Mouse (Mus musculus) ovary, postnatal 36 days (tissue): ENCODE measurements around the gene Cpxm2.

Experiments used
- DNase-seq: peaks from one replicate; pipeline ENCODE4 v3.0.0; 2022; ENCODE audit warnings: low spot score, mixed read lengths

Gene Cpxm2

DNA sequence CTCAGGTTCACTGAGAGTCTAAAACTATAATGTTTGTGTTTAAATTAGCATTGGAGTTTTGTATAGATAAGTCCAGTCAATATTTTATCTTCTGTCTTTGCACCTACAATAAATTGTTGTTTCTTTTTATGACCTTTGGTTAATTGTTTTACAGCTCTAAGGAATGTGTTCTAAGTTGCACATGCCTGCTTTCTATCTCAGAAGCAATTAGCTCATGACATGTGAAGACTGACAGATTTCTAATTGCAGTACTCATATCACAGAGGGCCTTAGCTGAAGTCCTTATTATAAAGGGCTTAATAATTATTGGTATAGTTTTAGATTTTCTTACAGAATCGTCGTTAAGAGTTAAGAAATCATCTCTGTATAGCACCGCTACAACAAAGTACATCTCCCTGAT is 138.6 kb downstream of the Cpxm2 start:
- no peak for DNase-seq

DNA sequence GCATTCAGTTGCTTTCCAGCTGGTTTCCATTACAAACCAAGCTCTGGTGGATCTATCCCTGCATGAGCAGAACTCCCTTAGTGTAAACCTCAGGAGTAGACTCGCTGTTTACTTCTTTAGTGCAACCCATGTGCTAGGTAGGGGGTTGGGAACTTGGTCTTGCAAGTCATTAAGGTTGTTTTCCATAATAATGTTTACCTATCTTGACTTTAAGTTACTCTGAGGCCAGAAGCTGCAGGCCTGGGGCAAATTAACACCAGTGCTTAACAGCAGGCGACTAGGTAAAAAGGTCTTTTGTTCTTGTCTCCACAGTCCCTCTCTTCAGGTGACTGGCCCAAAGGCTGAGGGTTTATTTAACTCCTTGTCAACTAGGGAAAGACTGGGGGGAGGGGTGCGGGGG is 139.3 kb downstream of the Cpxm2 start:
- DNase-seq: no peak

DNA sequence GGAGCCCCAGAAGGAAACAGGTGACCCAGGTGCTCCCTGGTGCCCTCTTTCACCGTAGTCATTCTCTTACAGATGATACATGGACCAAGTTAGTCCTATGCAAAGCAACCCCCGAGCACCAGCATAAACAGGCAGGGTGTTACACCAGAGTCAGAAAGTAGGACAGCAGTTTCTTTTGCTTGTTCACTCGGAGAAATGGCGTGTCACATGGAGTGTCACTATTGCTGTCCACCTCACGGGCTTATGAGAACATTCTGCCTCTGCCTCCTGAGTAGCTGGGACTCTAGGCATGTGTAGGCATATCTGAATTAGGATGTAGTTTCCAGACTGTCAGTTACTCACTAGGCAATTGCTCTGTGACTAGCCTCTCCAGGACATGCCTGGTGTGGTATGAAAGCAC is 140.6 kb downstream of the Cpxm2 start:
- no peak for DNase-seq

DNA sequence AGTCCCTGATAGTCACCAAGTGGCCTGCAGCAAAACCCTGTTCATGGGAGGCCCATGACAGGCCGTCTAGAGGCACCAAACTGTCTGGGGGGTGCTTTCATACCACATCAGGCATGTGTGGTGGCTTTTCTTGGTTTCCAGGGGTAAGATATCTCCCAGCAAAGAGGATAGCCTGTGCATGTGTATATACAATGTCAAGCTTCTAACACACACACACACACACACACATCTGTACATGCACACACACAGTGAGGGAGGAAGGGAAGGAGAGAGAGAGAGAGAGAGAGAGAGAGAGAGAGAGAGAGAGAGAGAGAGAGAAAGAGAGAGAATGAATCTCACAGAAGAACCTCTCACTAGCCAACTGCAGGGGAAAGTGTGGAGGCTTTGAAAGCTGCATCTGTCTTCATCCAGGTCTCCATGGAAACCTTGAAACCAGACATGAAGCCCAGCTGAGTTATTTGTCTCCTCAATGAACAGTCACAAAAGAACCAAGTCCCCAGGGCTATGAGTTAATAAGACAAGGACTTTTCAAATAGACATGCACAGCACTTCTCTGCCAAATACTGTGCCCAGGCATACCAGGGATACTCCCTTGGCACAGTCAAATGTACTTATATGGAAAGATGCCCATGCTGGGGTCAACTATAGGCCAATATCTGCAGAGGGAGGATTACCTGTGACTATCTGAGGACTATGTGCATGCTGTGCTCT is 141.4 kb downstream of the Cpxm2 start:
- DNase-seq: no peak

DNA sequence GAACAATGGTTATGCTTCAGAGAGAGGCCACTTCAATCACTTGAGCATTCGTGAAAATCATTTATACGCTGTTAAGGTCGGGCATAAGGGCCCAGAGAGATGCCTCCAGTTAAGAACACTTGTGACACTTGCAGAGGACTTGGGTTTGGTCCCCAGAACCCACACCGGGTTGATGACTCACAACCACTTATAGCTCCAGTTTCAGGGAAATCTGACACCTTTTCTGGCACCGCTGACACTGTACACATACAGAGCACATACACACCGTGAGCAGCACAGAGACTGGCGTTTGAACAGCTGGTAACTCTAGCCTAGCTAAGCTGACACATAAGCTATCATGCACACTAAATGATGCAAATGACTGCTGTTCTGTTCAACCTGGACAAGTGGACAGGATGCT is 145.5 kb downstream of the Cpxm2 start:
- no peak for DNase-seq

DNA sequence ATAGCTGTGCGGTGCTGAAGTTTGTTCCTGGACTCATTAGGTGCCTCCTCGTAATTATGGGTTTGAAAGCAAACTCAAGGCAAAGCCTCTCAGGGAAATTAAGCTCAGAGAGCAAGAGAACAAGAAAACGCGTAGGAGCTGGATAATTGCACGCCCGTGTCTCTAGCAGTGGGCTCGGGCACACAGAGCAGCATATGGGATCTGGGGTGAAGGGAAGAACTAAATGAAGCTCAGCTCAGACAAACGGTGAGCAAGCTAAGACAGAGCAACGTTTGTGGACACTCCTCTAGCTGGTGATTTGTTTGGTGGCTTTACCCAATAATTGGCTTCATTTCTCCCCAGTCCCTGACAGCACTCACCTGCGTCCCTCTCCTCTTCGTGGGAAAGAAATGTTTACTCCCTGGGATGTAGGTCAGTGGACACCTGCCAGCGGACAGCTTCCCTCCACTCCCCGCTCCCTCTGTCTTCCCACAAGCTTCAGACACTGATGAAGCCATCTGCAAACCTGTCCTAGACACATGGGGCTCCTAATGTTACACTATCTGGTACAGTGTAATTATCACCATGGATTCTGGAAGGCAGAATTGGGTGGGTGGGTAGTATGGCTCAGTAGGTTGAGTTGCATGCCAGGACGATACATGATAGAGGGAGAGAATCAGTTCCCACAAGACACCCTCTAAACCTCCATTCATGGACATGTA is 148.4 kb downstream of the Cpxm2 start:
- DNase-seq: no peak

DNA sequence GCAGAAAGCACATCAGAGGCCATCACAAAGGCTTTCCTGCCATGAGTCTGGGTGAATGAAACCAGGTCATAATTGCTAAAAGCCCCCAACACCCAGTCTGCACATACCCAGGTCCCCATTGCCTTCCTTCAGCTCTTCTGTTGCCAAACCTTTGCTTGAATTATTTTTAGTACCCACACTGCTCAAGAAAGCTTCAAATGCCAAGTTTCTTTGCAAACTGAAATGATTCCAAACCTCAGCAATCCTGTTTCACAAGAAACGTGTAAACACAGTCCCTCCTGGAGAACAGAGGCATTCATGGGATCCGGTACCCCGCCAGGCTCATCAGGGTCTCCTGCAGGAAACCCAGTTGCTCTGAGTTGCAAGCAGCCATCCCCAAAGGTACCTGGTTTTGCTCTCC is 161.7 kb downstream of the Cpxm2 start:
- no peak for DNase-seq

DNA sequence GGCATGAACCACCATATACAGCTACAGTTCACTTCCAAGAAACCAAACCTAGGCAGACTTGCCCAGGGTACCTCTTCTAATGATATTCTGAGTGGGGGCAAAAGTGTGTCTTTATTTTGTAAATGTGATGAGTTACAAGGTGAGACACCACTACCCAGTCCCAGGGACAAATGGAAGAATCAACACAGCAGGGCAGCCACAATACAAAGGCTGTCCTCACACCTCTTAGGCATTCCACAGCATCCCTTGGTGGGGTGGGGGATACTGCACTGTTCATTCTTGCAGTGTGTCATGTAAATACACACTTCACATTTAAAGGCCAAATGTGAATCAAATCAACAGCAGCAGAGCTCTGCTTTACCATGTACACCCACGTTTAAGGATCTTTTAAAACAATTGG is 162.3 kb downstream of the Cpxm2 start:
- no peak for DNase-seq

DNA sequence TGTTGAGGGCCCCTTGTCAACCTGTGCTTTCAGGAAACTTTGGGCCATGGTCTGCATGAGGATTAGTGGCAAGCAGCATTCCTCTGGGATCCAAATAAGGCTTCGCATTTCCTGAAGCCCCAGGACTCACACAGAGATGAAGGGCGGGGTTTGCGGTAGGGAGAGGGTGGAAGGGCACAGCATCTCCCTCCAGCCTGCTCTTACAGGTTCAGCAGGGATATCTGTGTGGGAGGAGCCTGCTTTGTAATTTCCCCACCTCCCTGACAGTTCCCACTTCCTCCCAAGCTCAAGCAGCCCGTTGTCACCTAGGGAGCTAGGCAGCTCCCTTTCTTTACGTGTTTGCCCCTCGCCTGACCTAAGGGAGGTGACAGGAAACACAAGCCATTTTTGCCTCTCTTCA is 165.5 kb downstream of the Cpxm2 start:
- DNase-seq: no peak
